Mouse (Mus musculus) limb, embryonic 12.5 days (tissue): Measurements from ENCODE around the gene Tsc22d1. TPM values are rescaled to one million over a fixed set of nuclear protein-coding genes. Genes with fewer than 3 reads are reported as not detected.

Experiments
- ATAC-seq: fragments of 200-750 bp; cut with Nextera tagmentation; 2 replicates; pipeline ENCODE4 v1.8.0; 2017; ENCODE audit warnings: low read depth, moderate TSS enrichment; ENCODE audit not compliant: insufficient number of reproducible peaks, insufficient read depth, low FRiP score, low TSS enrichment
- H3K27ac ChIP-seq: fragments of 300-500 bp; sonication (generic); 2 replicates; pipeline ENCODE4 v1.5.1; 2016; ENCODE audit warnings: mild to moderate bottlenecking, moderate library complexity
- H3K27me3 ChIP-seq: fragments of 300-500 bp; sonication (generic); 2 replicates; pipeline ENCODE4 v1.6.1; 2016; ENCODE audit warnings: mild to moderate bottlenecking, moderate library complexity
- H3K36me3 ChIP-seq: fragments of 300-500 bp; sonication (generic); 2 replicates; pipeline ENCODE4 v1.6.1; 2016; ENCODE audit warnings: mild to moderate bottlenecking, moderate library complexity
- H3K4me1 ChIP-seq: fragments of 300-500 bp; sonication (generic); replicated peaks from 2 replicates; pipeline ENCODE4 v1.6.1; 2016
- H3K4me2 ChIP-seq: fragments of 300-500 bp; sonication (generic); 2 replicates; pipeline ENCODE4 v1.6.1; 2016; ENCODE audit warnings: mild to moderate bottlenecking, moderate library complexity
- H3K4me3 ChIP-seq: fragments of 300-500 bp; sonication (generic); replicated peaks from 2 replicates; pipeline ENCODE4 v1.5.1; 2016; ENCODE audit warnings: mild to moderate bottlenecking
- H3K9ac ChIP-seq: fragments of 300-500 bp; sonication (generic); replicated peaks from 2 replicates; pipeline ENCODE4 v1.6.1; 2016; ENCODE audit warnings: mild to moderate bottlenecking, moderate library complexity
- H3K9me3 ChIP-seq: fragments of 300-500 bp; sonication (generic); 2 replicates; pipeline ENCODE4 v1.6.1; 2016; ENCODE audit warnings: mild to moderate bottlenecking, moderate library complexity
- WGBS: fragments of 180-500 bp; shearing (Covaris S2); methylation state at CpG from one replicate; pipeline ENCODE4 v1.1.7; 2016; 5-methylcytosine and 5-hydroxymethylcytosine counted together
- polyA plus RNA-seq: library from polyadenylated mRNA; unstranded; fragments of >200 nt; fragmentation: Nextera tagmentation; extraction: Ambion mirVana; gene quantifications from 2 replicates; pipeline ENCODE4 v1.2.1, GENCODE M21; 2016

The Tsc22d1 gene
- polyA plus RNA-seq, 1 experiment from 2014 or later = 610 TPM

DNA sequence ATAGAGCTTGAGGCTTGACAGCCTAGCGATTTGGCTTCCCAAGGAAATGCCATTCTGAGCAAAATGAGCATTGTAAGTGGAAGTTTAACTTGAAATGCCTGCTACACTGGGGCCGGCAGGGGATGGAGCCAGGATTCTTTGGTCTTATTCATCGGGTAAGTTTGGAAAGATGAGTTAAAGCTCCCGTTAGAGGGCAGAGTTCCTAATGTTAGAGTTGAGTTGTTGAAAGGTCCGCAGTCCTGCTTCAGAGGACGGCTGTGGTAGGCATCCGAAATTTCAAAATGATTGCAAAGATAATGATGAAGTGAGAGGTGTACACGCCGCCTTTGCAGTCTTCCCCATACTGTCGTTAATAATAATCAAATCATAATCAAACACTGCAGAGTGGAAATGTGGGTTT, 27.4 kb downstream of the Tsc22d1 start:
- H3K9me3 ChIP-seq = no peaks in the 10 kb centered on the region
- no peaks in the 10 kb centered on the region for H3K27me3 ChIP-seq
- no peaks in the 10 kb centered on the region for H3K4me1 ChIP-seq
- H3K4me2 ChIP-seq = no peak overlapping the region
- H3K4me3 ChIP-seq = no peak overlapping the region
- H3K9ac ChIP-seq = no peak overlapping the region
- 90% methylated on average over 10 of the region's 10 CpGs for WGBS
- H3K36me3 ChIP-seq = peaks cover 52% of the 10 kb centered on the region
- no peak for ATAC-seq
- no peak overlapping the region for H3K27ac ChIP-seq

DNA sequence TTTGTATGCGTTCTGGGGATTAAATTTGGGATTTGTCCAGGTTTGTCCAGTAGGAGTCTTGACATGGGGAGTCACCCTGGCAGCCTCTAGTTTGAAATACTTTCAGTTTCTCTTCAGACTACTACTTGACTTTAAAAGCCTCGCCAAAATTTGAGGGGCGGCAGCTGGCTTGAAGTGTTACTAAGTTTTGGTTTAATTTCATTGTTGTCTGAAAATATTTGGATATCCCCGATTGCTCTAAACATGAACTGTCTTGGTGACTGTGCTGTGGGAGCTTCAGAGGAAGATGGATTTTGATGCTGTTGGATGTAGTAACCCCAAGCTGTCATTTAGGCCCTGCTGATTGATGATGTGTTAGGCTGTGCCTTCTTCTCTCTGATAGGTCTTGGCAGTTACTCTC, 34.2 kb downstream of the Tsc22d1 start:
- Histone ChIP-seq H3K36me3 (peaks cover 19% of the 10 kb centered on the region), H3K27ac (no peak overlapping the region), H3K9me3 (no peaks in the 10 kb centered on the region), H3K27me3 (no peaks in the 10 kb centered on the region), H3K4me3 (no peak overlapping the region), H3K4me2 (no peak overlapping the region), H3K4me1 (no peaks in the 10 kb centered on the region), H3K9ac (no peak overlapping the region)
- WGBS = 82% methylated on average over 4 of the region's 4 CpGs
- ATAC-seq = no peak

DNA sequence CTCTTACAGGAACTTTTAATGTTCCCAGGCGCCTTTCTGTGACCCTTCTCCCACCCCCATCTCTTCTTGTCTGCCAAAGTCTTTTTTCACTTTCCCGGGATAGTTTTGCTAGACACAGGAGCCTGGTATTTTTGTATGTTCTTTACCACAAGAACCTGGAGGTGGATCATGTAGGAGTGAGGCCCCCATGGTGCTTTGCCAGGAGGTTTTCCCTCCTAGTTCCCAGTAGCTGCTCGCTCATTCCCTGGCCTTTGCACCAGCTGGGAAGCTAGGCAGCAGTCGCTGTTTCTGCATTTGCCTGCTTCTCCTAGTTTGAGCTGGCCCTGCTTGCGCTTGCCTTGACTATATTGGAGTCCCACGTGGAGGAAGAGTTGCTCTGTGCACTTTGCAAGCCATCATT, 36.2 kb downstream of the Tsc22d1 start:
- no peak overlapping the region for H3K4me2 ChIP-seq
- no peaks in the 10 kb centered on the region for H3K27me3 ChIP-seq
- no peaks in the 10 kb centered on the region for H3K4me1 ChIP-seq
- H3K9ac ChIP-seq = no peak overlapping the region
- no peak overlapping the region for H3K27ac ChIP-seq
- no peak for ATAC-seq
- 79% methylated on average over 6 of the region's 6 CpGs for WGBS
- no peak overlapping the region for H3K4me3 ChIP-seq
- H3K9me3 ChIP-seq = no peaks in the 10 kb centered on the region
- peaks cover 15% of the 10 kb centered on the region for H3K36me3 ChIP-seq

GRCm38 (mm10) chr14:76452751-76453360, 38.1 kb downstream of the Tsc22d1 start:
- ATAC-seq = no peak

DNA sequence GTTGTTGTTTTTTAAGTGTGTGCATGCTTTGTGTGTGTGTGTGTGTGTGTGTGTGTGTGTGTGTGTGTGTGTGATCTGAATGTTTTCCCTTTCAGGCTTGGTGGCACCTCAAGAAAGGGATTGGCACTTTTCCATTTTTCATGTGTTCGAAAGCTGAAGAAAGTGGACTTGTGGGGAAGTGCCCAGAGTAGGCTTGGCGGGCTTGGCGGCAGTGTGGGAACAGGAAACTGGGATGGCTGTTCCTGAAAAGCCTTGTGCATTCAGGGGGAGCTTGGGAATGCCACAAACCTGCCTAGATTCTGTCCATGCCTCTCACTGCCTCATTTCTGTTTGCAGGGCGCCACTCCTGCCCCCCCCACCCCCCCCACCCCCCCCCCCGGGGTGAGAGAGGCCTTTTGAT, 39.9 kb downstream of the Tsc22d1 start:
- H3K36me3 ChIP-seq = peaks cover 15% of the 10 kb centered on the region
- 64% methylated on average over 5 of the region's 5 CpGs for WGBS
- H3K9ac ChIP-seq = no peak overlapping the region

More at GRCm38 (mm10) chr14:76452751-76453360, 38.1 kb downstream of the Tsc22d1 start:
- Histone ChIP-seq H3K4me3 (no peak overlapping the region), H3K9me3 (no peaks in the 10 kb centered on the region), H3K4me1 (no peaks in the 10 kb centered on the region), H3K36me3 (peaks cover 15% of the 10 kb centered on the region), H3K27ac (no peak overlapping the region), H3K9ac (no peak overlapping the region), H3K4me2 (no peak overlapping the region), H3K27me3 (no peaks in the 10 kb centered on the region)
- 89% methylated on average over 17 of the region's 17 CpGs for WGBS

DNA sequence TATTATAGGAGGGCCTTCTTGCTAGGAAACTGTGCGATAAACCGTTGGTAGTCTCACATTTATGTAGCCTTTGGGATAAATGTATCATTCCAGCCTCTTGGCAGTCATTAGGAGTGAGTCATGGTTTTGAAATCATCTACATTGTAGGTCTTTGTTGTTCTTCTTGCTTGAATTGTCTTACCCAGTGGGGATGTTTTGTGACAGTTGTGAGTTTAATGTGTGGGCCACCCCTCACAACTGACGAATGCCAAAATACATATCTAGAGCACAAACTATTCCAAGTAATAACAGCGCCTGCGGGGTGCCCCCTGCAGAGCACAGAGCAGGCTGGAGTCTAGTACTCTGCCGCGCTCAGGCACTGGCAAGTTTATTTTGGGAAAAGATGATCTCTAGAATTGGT, 40.4 kb downstream of the Tsc22d1 start:
- Histone ChIP-seq H3K4me3 (no peak overlapping the region), H3K27me3 (no peaks in the 10 kb centered on the region), H3K9ac (no peak overlapping the region), H3K4me2 (no peak overlapping the region), H3K4me1 (no peaks in the 10 kb centered on the region), H3K9me3 (no peaks in the 10 kb centered on the region), H3K36me3 (peaks cover 11% of the 10 kb centered on the region), H3K27ac (no peak overlapping the region)
- WGBS = 90% methylated on average over 7 of the region's 7 CpGs
- no peak for ATAC-seq

More for the DNA sequence above, 39.9 kb downstream of the Tsc22d1 start:
- no peak overlapping the region for H3K27ac ChIP-seq
- H3K4me2 ChIP-seq = no peak overlapping the region
- H3K4me1 ChIP-seq = no peaks in the 10 kb centered on the region
- H3K4me3 ChIP-seq = no peak overlapping the region
- no peak for ATAC-seq
- H3K9me3 ChIP-seq = no peaks in the 10 kb centered on the region
- H3K27me3 ChIP-seq = no peaks in the 10 kb centered on the region

DNA sequence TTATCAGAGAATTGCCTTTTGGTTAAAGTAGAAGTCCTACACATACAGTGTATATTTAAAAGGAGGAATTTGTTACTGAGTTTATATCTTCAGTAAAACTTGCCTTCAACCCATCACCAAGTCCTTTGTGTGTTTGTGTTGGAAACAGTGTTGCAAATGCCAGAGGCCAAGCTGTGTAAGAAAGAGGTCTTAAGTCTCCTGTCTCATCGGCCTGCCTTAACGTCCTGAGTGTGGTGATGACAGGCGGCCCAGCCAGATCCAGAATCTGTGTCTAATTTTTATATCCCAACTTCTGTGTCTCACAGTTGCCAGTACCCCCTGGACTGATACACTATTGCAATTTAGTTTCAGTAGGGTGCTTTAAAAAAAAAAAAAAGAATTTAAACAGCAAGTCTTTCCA, 42.9 kb downstream of the Tsc22d1 start:
- peaks cover 5% of the 10 kb centered on the region for H3K36me3 ChIP-seq
- H3K4me2 ChIP-seq = no peak overlapping the region
- WGBS = 85% methylated on average over 3 of the region's 3 CpGs
- no peaks in the 10 kb centered on the region for H3K27me3 ChIP-seq
- H3K9me3 ChIP-seq = no peaks in the 10 kb centered on the region
- no peak overlapping the region for H3K27ac ChIP-seq
- no peaks in the 10 kb centered on the region for H3K4me1 ChIP-seq
- H3K9ac ChIP-seq = no peak overlapping the region
- no peak overlapping the region for H3K4me3 ChIP-seq
- ATAC-seq = no peak

GRCm38 (mm10) chr14:76460181-76460580, 45.4 kb downstream of the Tsc22d1 start:
- Histone ChIP-seq H3K27me3 (no peaks in the 10 kb centered on the region), H3K4me3 (no peak overlapping the region), H3K9me3 (no peaks in the 10 kb centered on the region), H3K36me3 (peaks cover 5% of the 10 kb centered on the region), H3K27ac (no peak overlapping the region), H3K4me1 (no peaks in the 10 kb centered on the region), H3K4me2 (no peak overlapping the region), H3K9ac (no peak overlapping the region)
- 73% methylated on average over 7 of the region's 7 CpGs for WGBS
- ATAC-seq = no peak

GRCm38 (mm10) chr14:76461182-76461775, 46.5 kb downstream of the Tsc22d1 start:
- 92% methylated on average over 10 of the region's 10 CpGs for WGBS
- no peak overlapping the region for H3K4me2 ChIP-seq
- no peaks in the 10 kb centered on the region for H3K4me1 ChIP-seq
- H3K9ac ChIP-seq = no peak overlapping the region
- H3K36me3 ChIP-seq = peaks cover 5% of the 10 kb centered on the region
- H3K27me3 ChIP-seq = no peaks in the 10 kb centered on the region
- H3K27ac ChIP-seq = no peak overlapping the region
- H3K4me3 ChIP-seq = no peak overlapping the region
- H3K9me3 ChIP-seq = no peaks in the 10 kb centered on the region
- no peak for ATAC-seq

- no peaks in the 10 kb centered on the region for H3K27me3 ChIP-seq
- H3K36me3 ChIP-seq = peaks cover 5% of the 10 kb centered on the region
- no peak overlapping the region for H3K27ac ChIP-seq
- H3K4me2 ChIP-seq = no peak overlapping the region
- no peaks in the 10 kb centered on the region for H3K9me3 ChIP-seq
- no peak for ATAC-seq
- no peak overlapping the region for H3K4me3 ChIP-seq
- no peak overlapping the region for H3K9ac ChIP-seq
- WGBS = 85% methylated on average over 4 of the region's 4 CpGs
- peaks cover 7% of the 10 kb centered on the region for H3K4me1 ChIP-seq
Measured at GRCm38 (mm10) chr14:76463414-76464098, 48.8 kb downstream of the Tsc22d1 start.

- Histone ChIP-seq H3K27me3 (no peaks in the 10 kb centered on the region), H3K4me3 (no peak overlapping the region), H3K4me2 (no peak overlapping the region), H3K36me3 (peaks cover 5% of the 10 kb centered on the region), H3K4me1 (peaks cover 9% of the 10 kb centered on the region), H3K9me3 (no peaks in the 10 kb centered on the region), H3K27ac (no peak overlapping the region), H3K9ac (no peak overlapping the region)
- 78% methylated on average over 3 of the region's 3 CpGs for WGBS
- ATAC-seq = no peak
Measured at GRCm38 (mm10) chr14:76464967-76465366, 50.2 kb downstream of the Tsc22d1 start.
